Mouse (Mus musculus) heart, adult 2 months (tissue): ENCODE data around the gene Idh3g.

Experiments
- CTCF ChIP-seq: fragments of 200-600 bp; IDR thresholded peaks from 2 replicates; pipeline ENCODE4 v1.8.1; 2022; ENCODE audit warnings: antibody characterized with exemption, mild to moderate bottlenecking, moderate library complexity
- EP300 ChIP-seq: fragments of 200-500 bp; IDR thresholded peaks from 2 replicates; pipeline ENCODE4 v1.6.1; 2011; ENCODE audit warnings: low read depth, low read length, control low read depth; ENCODE audit not compliant: insufficient read depth
- POLR2A ChIP-seq: fragments of 200-500 bp; IDR thresholded peaks from 2 replicates; pipeline ENCODE4 v1.6.1; 2011; ENCODE audit warnings: mild to moderate bottlenecking, low read depth, low read length, control low read depth; ENCODE audit not compliant: insufficient read depth

DNA sequence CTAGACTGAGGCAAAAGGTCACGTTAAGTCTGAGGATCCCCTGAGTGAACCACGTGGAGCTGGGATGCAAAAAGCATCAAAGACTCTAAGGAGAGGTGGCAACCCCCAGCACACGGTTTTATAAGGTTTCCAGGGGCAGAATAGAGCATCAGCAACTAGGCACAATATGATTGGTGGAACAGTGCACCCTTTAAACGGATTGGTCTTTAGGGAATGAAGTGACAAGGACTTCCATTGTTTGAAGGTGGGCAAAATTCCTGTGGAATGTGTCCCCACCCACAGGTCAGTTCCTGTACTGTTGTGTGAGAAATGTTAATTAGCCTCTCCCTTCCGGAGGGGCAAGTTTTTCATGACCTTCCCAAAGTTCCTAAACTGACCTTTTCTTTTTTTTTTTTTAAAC, 47.5 kb downstream of the Idh3g start:
- TF ChIP-seq CTCF (no peak), POLR2A (no peak), EP300 (no peak)
